Mouse (Mus musculus): Measurements from ENCODE around the gene Zfp511. TPM values are rescaled to one million over a fixed set of nuclear protein-coding genes. Genes with fewer than 3 reads are reported as not detected.

Zfp511 gene
- 10 to 100 TPM; 19.6 to 28.2 (median 23.3) TPM for total RNA-seq (2022)

DNA sequence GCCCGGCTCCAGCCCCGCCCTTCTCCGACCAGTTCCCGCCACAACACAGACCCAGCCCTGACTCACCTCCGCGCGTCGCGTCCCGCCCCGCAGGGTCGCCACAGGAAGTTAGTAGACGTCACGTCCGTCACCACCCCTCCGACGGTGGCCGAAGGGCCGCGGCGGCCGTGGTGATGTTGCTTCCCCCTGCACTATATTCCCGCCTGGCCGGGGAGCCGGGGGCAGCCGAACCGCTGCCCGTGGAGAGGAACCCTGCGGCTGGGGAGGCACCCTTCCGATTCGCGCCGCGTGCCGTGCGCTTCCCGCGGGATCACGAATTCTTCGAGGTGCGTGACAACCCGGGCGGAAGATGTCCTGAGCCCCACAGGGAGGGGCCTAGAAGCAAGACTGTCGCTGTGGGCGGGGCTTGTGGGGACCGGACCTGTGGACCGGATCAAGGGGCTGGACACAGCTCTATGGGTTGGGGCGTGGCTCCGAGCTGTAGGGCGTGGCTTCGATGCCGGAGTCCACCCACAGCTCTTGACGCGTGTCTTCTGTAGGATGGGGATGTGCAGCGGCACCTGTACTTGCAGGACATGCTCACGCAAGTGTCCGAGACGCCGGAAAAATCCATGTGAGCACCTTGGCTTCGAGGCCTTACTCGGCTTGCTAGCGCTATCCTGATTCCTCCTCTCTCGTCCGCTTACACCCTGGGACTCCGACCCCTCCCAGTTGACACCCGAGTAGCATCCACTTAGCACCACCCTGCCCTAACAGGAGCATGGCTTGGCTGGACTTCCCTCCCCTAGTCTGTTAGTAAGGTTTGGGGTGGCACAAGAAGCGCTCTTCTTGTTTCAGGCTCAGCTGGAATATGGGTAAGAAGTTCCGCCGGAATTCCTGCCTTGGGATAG, at the start of gene Zfp511, which contains the start of gene Tubgcp2:
Gene Zfp511, plus strand, starts transcription at position 111 of the 890 bp plus-strand sequence.
Gene Tubgcp2, minus strand, starts transcription at position 389 of the 890 bp plus-strand sequence.
- DNase-seq (ENCODE audit: low spot score in 2 of 2) = peak; percentile 86 to 93

DNA sequence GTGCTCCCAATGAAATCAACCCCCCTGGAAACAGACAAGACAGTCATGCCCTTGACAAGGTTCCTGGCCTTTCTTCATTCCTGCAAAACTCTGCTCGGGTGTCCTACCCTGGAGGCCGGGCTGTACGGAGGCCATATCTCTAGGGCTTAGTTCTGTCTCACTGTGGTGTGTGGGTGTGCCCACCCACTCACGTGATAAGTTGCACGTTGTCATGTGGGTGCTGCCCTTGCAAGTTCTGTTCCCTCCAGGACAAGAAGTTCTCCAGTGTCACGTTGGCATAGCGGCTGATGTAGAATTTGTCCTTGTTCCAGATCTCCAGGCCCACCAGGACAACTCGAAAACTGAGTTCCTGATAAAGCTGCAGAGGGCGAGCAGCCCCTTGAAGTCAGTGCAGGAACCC, 47.9 kb upstream of the Zfp511 start:
- no peak for DNase-seq (ENCODE audit: low spot score in 2 of 2)

DNA sequence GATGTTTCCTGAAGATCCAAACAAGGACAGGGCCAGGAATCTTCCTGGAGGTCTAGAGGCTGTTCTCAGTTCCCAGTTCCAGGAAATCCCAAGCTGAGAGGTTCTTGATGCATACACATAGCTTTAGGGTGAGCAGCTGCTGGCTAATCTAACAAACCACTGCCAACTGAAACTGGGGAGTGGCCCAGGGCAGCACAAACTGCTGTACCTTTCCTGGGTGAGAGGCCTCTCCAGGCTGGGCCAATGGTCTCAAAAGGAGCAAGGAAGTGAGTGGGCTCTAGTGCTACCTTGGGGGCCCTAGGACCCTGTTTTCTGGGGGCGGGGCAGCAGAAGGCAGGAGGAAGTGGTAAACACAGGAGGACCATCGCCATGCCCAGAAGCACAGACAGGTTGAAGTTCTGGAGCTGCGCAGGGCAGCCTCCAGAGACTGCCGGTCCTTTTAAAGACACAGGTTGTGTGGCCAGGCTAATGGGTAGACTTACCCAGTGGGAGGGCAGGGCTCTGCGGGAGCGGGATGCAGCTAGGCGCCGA, 45.3 kb upstream of the Zfp511 start:
- DNase-seq (ENCODE audit: low spot score in 2 of 2) = no peak

DNA sequence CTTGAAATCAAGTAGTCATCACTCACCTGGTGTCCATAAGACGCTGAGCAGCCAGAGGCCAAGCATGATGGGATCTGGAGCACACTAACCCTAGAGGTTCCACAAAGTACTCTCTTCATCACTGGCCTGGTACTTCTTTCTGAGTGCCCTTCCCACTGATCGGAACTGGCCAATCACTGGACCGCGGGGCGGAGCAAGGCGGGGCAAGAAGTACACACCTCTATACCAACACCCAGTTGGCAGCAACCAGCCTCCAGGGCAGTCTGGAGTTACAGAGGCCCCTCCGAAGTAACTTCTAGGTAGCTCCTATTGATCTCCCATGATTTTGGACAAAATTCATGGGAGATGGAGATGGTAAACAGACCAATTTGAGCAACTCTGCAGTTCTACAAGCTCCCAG, 43.8 kb upstream of the Zfp511 start, which contains the start of gene Adam8:
Gene Adam8, minus strand, starts transcription at position 157 of the 400 bp plus-strand sequence.
- DNase-seq (ENCODE audit: low spot score in 2 of 2) = no peak

DNA sequence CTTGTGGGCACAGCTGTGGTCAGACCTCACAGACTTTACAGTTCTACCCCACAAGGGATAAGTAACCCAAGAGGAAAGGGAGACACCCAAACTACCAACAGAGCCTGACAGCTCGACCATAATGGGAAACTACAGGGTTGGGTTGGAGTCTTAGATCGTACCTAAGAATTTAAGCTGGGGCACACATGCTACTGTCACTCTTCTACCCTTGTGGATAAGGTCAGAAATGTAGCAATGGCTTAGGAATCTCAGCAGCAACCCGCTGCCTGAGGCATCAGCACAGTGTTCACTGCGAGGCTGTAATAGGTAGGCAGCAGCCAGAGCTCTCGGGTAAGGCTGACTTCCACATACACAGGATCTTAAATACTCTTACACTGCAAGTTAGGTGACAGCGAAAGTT, 42.7 kb upstream of the Zfp511 start:
- no peak for DNase-seq (ENCODE audit: low spot score in 2 of 2)

DNA sequence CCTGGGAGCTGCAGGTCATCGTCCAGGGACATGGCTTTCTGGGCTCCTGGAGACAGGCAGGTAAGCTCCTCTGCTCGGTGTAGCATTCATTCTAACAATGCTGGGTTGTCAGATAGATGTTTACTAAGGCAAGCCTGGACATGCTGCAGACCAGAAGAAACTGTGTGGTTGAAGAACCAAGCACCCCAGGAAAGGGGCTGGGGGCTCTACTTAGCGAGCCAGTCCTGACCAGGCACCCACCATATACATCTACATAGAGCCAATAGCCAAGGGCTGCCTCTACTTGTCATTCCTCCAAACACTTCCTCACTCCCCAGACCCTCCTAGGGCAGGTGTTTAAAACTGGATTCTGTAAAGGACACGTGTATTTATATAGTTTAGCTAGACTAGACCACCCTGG, 42.0 kb upstream of the Zfp511 start:
- DNase-seq (ENCODE audit: low spot score in 2 of 2) = no peak

DNA sequence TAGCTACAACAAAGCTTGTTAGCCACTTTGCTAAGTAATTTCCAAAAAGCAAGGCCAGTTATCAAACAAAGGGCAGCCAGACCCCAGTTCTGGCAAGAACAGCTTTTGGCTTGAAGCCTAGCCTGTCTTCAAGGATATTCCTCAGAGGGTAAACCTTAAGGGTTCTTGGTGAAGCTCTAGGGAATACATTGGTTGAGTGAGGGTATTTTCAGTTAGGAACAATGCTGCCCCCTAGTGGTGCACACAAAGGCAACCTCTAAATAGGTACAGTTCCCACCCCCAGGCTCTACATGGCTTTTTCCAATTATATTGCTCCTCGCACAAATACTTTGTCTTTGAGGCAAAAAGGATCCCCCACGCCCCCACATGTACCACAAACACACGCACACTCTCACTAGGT, 41.5 kb upstream of the Zfp511 start:
- DNase-seq (ENCODE audit: low spot score in 2 of 2) = peak; percentile 36 to 49

DNA sequence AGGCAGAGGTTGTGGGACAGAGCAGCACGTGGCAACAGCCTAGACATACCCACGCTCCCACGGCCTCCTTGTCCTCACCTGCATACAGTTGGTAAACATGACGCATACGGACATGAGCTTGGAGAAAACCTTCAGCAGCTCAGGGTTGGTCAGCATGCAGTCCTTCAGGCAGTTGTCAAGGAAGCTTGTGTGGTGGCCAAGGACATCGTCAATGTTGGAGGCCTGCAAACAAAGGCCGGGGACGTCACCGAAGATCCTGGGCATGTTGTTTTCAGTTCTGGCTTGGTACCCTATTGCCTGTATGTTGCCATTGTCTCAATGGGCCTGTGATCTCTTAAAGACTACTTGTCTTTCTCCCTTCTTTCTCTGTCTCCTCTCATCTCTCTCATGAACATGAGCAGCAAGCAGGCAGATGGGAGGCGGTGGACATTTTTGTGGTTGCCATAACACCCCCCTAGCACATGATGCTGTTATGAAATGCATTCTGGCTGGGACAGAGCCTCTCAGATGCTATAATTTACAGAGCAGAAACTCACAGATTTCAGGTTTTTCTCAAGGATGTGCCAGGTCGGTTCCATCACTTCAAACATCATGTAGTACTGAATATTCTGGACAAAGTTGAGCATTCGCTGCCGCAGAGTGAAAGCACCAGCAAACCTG, 37.4 kb upstream of the Zfp511 start:
- peak in 1 of 2 experiments; percentile 39 for DNase-seq (ENCODE audit: low spot score in 2 of 2)

DNA sequence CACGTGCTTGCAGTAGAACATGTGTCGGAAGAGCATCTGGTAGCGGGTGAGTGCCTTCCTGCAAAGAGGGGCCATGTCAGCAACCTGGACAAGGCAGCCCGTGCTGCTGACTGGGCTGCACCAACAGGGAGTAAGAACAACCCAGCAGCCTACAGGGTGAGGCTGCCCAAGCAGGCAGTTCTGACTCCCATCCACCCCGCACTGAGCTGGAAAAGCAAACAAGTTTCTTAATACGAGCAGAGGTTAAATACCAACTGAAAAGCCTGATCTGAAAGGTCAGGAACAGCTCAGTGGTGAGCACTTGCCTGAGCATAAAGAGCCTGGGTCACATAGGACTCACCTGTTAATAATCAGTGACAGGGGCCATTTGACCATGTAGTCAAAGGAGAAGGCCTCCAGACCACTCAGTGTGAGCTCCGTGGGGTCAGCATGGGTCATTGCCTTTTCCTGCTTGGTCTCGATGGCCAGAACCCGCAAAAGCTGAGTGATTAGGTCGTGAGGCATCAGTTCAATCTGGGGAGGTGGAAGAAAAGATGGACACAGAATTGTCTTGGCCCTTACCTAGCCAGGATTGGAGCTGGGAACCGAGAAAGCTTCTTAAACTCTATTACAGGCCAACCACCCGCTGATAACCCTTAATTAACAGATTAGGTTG, 35.0 kb upstream of the Zfp511 start:
- DNase-seq (ENCODE audit: low spot score in 2 of 2) = peak in 1 of 2 experiments; percentile 4

DNA sequence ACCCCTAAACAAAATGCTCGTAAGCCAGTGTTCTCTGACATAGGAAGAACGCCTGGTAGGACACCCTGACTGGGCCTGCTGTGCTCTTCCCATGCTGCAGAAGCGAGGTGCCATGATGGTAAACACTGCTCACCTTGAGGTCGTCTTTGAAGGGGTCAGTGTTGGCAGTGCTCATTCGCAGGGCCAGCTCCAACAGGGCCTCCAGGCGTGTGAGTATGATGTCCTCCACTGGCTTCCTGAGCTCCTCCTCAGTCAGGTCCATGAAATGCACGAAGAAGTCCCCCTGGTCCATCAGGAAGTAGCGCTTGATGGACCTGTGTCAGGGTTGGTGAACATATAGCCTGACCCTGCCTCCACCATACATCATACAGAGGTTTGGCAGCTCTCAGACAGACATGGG, 31.5 kb upstream of the Zfp511 start:
- DNase-seq (ENCODE audit: low spot score in 2 of 2) = no peak

DNA sequence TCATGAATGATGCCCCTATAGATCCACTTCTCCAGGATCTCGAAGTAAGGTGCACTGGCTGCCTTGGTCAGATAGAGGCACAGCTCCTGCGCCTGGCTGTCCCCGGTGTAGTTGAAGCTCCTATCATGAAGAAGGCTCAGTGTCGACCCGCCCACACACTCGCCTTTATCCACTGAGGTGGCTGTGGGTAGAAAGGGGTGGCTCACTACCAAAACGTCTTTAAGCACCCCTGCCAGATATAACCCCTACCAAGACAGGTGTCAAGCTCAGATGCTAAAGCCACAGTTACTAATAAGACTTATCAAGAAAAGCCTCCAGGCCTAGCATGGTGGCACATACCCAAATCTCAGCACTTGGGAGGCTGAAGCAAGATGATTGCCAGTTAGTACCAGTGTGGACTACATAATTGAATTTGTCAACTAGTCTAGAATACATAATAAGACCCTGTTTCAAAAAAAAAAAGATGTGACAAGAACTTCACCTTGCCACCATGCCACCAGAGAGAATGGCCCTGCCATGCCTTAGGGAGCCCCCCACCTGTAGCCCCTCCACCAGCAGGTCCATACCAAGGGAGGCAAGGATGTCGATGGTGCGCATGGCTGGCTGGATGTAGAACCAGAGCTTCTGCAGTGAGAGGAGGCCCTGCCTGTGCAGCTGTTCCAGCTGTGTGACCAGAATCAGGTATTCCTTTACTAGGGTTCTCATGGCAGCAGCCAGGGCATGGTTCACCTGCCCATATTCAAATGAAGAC, 29.2 kb upstream of the Zfp511 start:
- peak in 1 of 2 experiments; percentile 4 for DNase-seq (ENCODE audit: low spot score in 2 of 2)

DNA sequence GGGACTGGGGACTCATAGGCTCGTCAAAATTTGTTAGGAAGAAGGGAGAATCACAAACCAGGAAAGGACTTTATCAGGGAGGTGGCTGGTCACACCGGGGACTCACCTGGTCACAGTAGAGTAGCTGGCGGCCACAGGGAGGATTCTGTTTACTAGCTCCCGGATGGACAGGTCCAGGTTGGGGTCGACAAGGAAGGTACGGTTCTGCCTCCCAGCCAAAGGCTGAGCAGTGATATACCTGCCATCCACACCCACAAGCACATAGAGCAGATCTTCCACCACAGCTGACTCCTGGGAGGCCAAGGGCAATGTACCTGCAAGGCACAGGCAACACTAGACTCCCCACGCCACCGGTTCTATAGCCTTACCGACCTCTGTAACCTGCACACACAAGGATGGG, 28.4 kb upstream of the Zfp511 start:
- no peak for DNase-seq (ENCODE audit: low spot score in 2 of 2)

DNA sequence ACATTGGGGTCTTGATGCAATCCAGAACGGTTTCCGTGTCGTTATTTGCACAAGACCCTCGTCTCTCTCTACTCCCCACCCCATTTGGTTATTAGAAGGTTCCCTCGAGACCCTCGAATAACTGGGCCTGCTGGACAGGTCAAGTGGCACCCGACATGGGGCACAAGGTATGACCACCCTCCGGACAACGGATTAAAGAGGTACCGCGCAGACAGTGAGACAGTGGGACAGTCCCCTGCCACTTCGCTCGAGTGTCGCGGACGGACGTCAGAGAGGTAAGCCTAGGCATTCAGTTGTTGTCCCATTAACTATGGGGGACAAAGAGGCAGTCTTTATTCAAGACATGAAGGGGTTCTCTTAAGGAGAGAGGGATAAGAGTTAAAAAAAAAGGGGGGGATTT, 24.9 kb upstream of the Zfp511 start:
- DNase-seq (ENCODE audit: low spot score in 2 of 2) = no peak

DNA sequence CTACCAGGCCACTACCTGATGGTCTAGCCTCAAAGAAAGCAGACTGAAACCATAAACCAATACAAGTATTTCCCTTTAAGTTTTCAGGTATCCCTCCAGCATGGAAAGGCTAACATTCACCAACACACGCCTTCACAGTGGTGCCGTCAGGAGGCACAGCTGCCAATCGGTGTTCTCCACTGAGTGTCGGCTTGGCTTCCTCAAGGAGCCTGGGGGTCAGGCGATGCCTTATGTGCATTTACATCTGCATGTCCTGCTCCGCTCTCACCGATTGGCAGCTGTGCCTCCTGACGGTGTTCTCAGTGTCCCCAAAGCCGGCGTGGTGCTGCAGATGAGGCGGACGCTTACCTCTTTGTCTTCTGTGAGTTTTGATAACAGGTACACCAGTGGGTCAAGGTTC, 4.4 kb upstream of the Zfp511 start:
- DNase-seq (ENCODE audit: low spot score in 2 of 2) = no peak

DNA sequence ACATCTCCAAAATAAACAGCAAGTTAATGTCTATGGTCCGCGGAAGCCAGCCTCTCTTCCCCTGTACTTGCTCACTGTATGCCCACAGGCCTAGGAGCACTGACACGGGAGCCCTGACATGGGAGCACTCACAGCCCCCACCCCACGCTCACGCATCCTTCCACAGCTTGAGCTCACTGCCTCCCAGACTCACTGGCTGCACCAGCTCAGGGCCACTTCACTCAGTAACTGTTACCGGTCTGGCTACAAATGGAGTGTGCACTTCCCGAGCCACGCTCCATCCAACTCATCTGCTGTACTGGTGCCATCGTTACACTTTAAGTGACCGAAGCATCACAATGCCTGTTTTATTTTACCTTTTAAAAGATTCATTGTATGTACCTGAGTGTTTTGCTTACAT, 3.8 kb upstream of the Zfp511 start:
- DNase-seq (ENCODE audit: low spot score in 2 of 2) = no peak

DNA sequence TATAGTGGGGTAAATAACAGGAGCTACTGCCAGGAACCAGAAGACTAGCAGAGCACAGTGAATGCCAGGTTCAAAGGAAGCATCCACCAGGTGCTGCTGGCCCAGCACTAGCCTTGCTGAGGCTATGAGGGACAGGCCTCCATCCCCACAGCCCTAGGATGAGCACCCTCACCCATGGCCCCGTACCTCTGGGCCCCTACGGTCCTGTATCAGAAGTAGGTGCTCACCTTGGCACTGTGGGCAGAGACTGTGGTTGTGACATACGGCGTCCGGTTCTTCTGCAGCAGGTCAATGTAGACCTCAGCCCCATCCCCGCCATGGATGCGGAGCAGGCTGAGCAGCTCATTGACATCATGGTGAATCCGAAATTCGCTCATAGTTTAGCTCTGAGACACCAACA, 2.8 kb upstream of the Zfp511 start:
- no peak for DNase-seq (ENCODE audit: low spot score in 2 of 2)

DNA sequence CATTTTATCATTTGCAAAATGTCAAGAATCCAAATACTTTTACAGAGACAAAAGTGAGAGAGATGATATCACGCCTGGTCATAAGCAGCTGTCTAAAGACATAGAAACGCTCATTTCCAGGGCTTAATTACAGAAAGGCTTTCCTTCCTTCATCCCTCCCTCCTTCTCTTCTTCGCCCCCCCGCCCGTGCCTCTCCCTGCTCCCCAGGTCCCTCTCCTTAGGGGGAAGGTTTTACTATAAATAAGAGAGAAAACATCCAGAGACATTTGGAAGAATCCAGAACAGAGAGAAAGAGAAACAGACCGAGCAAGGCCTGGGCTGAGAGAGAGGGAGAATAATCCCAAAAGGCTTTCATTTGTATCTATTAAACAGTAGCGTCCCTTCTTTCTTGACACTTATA, 735 bp upstream of the Zfp511 start:
- DNase-seq (ENCODE audit: low spot score in 2 of 2) = no peak

DNA sequence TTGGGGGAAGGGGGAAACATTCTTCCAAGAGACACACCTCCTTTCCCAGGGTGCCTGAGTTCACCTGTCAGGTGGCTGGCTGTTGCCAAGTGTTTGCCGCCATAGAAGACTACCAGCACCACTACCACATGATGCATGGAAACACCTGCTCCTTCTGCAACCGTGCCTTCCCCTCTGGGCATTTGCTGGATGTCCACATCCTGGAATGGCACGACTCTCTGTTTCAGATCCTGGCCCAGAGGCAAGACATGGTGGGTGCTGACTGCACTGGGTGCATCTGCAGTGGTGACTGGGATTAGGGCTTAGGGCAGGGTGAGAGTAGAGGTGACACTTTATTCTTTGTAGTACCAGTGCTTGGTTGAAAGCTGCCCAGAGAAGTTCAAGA, 972 bp downstream of the Zfp511 start:
- no peak for DNase-seq (ENCODE audit: low spot score in 2 of 2)

DNA sequence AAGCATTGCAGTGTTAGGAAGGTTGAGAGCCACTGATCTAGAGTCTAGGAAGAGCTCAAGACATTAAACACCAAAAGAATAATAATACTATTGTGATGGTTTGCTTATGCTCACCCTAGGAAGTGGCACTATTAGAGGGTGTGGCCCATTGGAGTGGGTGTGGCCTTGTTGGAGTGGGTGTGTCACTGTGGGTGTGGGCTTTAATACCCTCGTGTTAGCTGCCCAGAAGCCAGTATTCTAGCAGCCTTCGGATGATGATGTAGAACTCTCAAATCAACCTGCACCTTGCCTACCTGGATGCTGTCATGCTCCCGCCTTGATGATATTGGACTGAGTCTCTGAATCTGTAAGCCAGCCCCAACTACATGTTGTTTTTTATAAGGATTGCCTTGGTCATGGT, 6.5 kb downstream of the Zfp511 start:
- DNase-seq (ENCODE audit: low spot score in 2 of 2) = no peak

DNA sequence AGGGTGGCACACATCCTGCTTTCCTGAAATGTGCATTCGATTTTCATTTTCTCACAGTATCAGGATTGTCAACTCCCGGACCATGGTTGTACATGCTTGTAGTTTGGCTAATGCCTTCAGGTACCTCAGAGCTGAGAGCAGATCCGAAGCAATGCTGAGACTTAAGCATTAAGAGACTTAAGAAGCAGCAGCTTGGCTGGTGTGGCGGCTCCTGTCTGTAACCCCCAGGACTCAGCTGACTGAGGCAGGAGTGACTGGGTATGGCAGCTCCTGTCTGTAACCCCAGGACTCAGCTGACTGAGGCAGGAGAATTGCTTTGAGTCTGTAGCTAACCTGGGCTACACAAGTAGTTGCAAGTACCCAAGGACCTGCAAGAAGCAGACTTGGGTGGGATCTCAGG, 9.4 kb downstream of the Zfp511 start:
- DNase-seq (ENCODE audit: low spot score in 2 of 2) = no peak

DNA sequence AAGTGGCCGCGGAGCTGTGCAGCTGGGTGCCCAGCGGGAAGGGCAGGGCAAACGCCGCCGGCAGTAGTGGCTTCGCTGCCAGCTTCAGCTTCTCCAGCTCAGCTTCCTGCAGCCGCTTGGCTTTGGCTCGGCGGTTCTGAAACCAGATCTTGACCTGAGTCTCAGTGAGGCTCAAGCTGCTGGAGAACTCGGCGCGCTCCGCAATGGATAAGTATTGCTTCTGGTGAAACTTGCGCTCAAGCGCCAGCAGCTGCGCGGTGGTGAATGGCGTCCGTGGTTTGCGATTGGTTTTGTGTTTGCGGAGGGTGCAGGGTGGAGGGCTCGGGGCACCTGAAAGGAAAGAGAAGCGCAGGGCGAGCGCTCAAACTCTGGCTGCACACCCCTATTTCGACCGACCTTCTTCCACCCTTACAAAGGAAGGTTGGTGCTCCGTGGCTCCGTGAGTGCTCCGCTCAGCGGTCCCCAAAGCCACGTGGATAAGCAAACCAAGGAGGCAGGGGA, 11.7 kb downstream of the Zfp511 start:
- DNase-seq (ENCODE audit: low spot score in 2 of 2) = no peak
